Mouse (Mus musculus) heart, embryonic 13.5 days (tissue): ENCODE measurements around the gene Syne1. TPM values are rescaled to one million over a fixed set of nuclear protein-coding genes. Genes with fewer than 3 reads are reported as not detected.
"Not testable (repeated sequence)": the region's sequence is repeated elsewhere in the genome, so short reads cannot be mapped to it uniquely, and the experiment has no call there.

Experiments
- ATAC-seq: fragments of 200-750 bp; cut with Nextera tagmentation; 2 replicates; pipeline ENCODE4 v1.8.0; 2017; ENCODE audit warnings: moderate TSS enrichment; ENCODE audit not compliant: insufficient number of reproducible peaks, low FRiP score, low TSS enrichment; ENCODE audit errors: extremely low read depth
- H3K27ac ChIP-seq: fragments of 300-500 bp; sonication (generic); replicated peaks from 2 replicates; pipeline ENCODE4 v1.5.1; 2015; ENCODE audit warnings: moderate library complexity, mild to moderate bottlenecking, inconsistent platforms
- H3K27me3 ChIP-seq: fragments of 300-500 bp; sonication (generic); replicated peaks from 2 replicates; pipeline ENCODE4 v1.6.1; 2015; ENCODE audit warnings: mild to moderate bottlenecking, inconsistent platforms
- H3K36me3 ChIP-seq: fragments of 300-500 bp; sonication (generic); 2 replicates; pipeline ENCODE4 v1.6.1; 2015; ENCODE audit warnings: mild to moderate bottlenecking, inconsistent platforms
- H3K4me1 ChIP-seq: fragments of 300-500 bp; sonication (generic); 2 replicates; pipeline ENCODE4 v1.6.1; 2015; ENCODE audit warnings: inconsistent platforms
- H3K4me2 ChIP-seq: fragments of 300-500 bp; sonication (generic); 2 replicates; pipeline ENCODE4 v1.6.1; 2015; ENCODE audit warnings: inconsistent platforms, mild to moderate bottlenecking, moderate library complexity
- H3K4me3 ChIP-seq: fragments of 300-500 bp; sonication (generic); 2 replicates; pipeline ENCODE4 v1.5.1; 2015; ENCODE audit warnings: moderate library complexity, mild to moderate bottlenecking, inconsistent platforms
- H3K9ac ChIP-seq: fragments of 300-500 bp; sonication (generic); 2 replicates; pipeline ENCODE4 v1.6.1; 2015; ENCODE audit warnings: inconsistent platforms, mild to moderate bottlenecking, moderate library complexity
- H3K9me3 ChIP-seq: fragments of 300-500 bp; sonication (generic); 2 replicates; pipeline ENCODE4 v1.6.1; 2016; ENCODE audit warnings: inconsistent platforms
- WGBS: fragments of 180-500 bp; shearing (Covaris S2); methylation state at CpG from one replicate; pipeline ENCODE4 v1.1.7; 2015; ENCODE audit warnings: mixed read lengths; 5-methylcytosine and 5-hydroxymethylcytosine counted together
- polyA plus RNA-seq: library from polyadenylated mRNA; unstranded; fragments of >200 nt; fragmentation: Nextera tagmentation; extraction: Ambion mirVana; gene quantifications from 2 replicates; pipeline ENCODE4 v1.2.1, GENCODE M21; 2015

Gene Syne1
- polyA plus RNA-seq, 1 experiment from 2014 or later = 14.6 TPM

DNA sequence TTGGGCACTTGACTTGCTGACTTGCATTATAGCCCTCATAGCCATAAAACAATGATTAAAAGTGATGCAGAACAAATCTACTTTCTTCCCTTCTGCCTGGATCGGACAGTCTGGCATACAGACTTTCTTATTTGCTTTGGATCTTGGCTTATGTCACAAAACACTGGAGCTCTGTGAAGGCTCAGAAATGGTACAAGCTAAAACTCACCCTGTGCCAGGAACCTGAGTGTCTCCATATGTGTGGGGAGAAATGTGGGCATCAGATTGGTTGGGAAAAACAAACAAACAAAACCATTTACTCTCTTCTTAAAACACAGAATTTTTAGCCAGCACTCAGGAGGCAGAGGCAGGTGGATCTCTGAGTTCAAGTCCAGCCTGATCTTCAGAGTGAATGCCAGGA lies 30.6 kb downstream of the Syne1 start:
- no peaks in the 10 kb centered on the region for H3K27me3 ChIP-seq
- H3K9ac ChIP-seq = no peak overlapping the region
- no peak for ATAC-seq
- H3K4me1 ChIP-seq = no peaks in the 10 kb centered on the region
- no peak overlapping the region for H3K27ac ChIP-seq
- no peak overlapping the region for H3K4me2 ChIP-seq
- H3K36me3 ChIP-seq = no peaks in the 10 kb centered on the region
- no peak overlapping the region for H3K4me3 ChIP-seq
- 69% methylated on average over 1 of the region's 1 CpGs for WGBS
- H3K9me3 ChIP-seq = no peaks in the 10 kb centered on the region

DNA sequence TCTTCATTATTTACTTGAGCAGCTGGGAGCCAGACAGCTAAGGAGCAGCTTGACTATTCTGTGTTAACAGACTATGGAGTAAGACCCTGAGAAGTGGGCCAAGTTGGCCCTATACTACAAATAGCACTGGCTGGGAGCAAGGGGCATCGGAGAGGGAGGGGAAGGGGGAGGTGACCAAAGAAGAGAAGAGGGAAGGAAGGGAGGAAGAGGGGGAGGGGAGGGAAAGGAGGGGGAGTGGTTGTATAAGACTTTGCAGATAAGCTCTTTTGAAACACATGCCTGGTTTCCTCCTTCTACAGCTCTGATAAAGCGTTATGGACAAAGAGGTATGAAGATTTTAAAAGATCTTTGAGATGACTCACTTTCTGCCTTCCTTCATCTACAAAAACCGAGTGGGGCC lies 36.0 kb downstream of the Syne1 start:
- no peak for ATAC-seq
- H3K4me3 ChIP-seq = no peak overlapping the region
- 7% methylated on average over 3 of the region's 3 CpGs for WGBS
- H3K27me3 ChIP-seq = no peaks in the 10 kb centered on the region
- peaks cover 8% of the 10 kb centered on the region for H3K4me1 ChIP-seq
- H3K36me3 ChIP-seq = no peaks in the 10 kb centered on the region
- H3K9ac ChIP-seq = no peak overlapping the region
- no peaks in the 10 kb centered on the region for H3K9me3 ChIP-seq
- no peak overlapping the region for H3K27ac ChIP-seq
- H3K4me2 ChIP-seq = no peak overlapping the region

DNA sequence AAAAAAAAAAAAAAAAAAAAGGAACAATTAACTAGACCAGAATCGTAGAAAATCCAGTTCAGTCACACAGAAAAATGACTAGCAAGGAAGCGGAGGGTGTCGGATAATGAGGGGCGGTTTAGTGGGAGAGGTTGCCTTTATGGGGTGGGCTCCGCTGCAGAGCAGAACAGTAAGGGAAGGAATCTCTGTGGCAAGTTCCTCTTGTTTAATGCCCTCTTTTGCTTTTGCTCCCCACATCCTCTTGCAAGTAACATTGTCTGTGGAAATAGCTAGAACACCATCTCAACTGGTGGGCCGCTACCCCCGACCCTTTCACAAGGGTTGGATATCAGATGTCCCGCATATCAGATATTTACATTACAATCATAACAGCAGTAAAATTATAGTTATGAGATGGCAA lies 37.1 kb downstream of the Syne1 start:
- Histone ChIP-seq H3K27ac (no peak overlapping the region), H3K4me2 (no peak overlapping the region), H3K4me1 (peaks cover 8% of the 10 kb centered on the region), H3K9ac (no peak overlapping the region), H3K9me3 (no peaks in the 10 kb centered on the region), H3K36me3 (no peaks in the 10 kb centered on the region), H3K4me3 (no peak overlapping the region), H3K27me3 (no peaks in the 10 kb centered on the region)
- WGBS = 87% methylated on average over 8 of the region's 8 CpGs
- ATAC-seq = no peak

DNA sequence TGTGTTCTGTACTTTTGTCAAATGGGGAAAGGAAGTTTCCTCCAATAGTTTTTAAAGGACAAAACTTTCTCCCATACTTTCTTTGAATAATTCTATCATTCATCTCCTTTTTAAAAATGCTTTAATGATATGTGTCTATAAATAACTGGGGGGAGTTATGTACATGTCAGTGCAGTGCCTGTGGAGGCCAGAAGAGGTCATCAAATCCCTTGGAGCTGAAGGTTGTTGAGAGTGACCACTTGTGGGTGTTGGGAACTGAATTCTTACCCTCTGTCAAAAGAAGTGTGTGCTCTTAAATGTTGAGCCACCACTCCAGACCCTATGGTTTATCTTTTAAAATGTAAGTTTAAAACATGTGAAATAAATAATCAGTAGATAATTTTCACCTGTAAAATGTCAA lies 39.0 kb downstream of the Syne1 start:
- Histone ChIP-seq H3K27ac (no peak overlapping the region), H3K27me3 (no peaks in the 10 kb centered on the region), H3K4me2 (no peak overlapping the region), H3K9me3 (no peaks in the 10 kb centered on the region), H3K4me3 (no peak overlapping the region), H3K36me3 (no peaks in the 10 kb centered on the region), H3K4me1 (peaks cover 8% of the 10 kb centered on the region), H3K9ac (no peak overlapping the region)
- no peak for ATAC-seq

DNA sequence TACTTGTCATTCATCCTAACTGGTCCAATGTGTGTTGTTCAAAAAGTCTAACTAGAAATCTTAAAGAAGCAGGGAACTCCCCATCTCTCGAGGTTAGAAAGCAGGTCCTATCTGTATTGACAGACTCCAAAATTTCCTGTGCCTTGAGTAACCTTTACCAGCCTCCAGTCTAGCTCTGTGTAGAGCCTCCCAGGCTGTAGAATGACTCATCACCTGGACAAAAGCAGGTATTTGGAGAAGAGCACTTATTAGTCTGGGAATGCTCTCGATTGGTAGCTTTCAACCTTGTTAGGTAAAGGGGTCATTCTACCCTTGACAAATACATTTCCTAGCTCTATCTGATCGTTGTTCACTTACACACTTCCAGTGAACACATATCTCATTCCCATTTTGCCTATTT lies 39.9 kb downstream of the Syne1 start:
- H3K9ac ChIP-seq = no peak overlapping the region
- 51% methylated on average over 3 of the region's 3 CpGs for whole genome bisulfite sequencing
- H3K4me2 ChIP-seq = no peak overlapping the region
- peaks cover 8% of the 10 kb centered on the region for H3K4me1 ChIP-seq
- no peaks in the 10 kb centered on the region for H3K9me3 ChIP-seq
- H3K4me3 ChIP-seq = no peak overlapping the region
- H3K36me3 ChIP-seq = no peaks in the 10 kb centered on the region
- no peaks in the 10 kb centered on the region for H3K27me3 ChIP-seq
- no peak overlapping the region for H3K27ac ChIP-seq
- no peak for ATAC-seq

DNA sequence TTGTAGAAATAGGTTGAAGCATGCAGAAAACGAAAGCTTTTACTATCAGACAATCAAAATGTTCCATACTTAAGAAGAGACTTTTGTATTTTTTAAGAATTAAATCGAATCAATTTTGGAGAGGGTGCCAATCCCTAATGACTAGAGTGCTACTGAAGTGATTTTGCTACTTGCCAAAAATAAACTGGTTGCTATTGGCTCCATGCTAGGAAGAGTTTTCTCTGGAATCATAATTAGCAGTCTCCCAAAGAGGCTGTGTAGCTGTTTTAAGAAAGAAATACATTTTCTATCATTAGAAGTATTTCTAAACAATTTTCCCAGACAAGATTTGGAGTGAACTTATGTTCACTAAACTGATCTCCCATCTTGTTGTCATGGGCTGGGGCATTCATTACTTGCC lies 43.8 kb downstream of the Syne1 start:
- H3K4me2 ChIP-seq = no peak overlapping the region
- no peaks in the 10 kb centered on the region for H3K36me3 ChIP-seq
- H3K4me3 ChIP-seq = no peak overlapping the region
- no peaks in the 10 kb centered on the region for H3K4me1 ChIP-seq
- no peak for ATAC-seq
- no peaks in the 10 kb centered on the region for H3K9me3 ChIP-seq
- no peak overlapping the region for H3K27ac ChIP-seq
- H3K9ac ChIP-seq = no peak overlapping the region
- H3K27me3 ChIP-seq = no peaks in the 10 kb centered on the region
- WGBS = 56% methylated on average over 2 of the region's 2 CpGs

DNA sequence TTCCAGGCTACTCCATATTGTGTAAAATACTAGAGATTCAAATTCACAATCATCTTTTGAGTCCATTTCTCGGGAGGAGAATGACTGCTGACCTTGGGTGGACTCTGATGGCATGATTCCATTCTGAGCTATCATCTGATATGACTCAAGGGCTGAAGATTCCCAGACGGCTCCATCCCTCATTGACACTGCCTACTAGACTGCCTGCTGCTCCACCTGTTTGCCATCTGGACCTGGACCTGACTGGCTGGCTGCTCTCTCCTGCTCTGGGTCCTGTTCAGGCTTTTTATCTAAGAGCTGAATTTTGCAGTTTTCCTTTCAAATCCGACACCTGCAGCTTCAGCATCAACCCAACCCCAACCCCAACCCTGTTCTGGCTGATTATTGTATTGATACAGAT lies 46.5 kb downstream of the Syne1 start:
- Histone ChIP-seq H3K4me3 (no peak overlapping the region), H3K4me2 (no peak overlapping the region), H3K27ac (no peak overlapping the region), H3K36me3 (no peaks in the 10 kb centered on the region), H3K27me3 (no peaks in the 10 kb centered on the region), H3K9ac (no peak overlapping the region), H3K9me3 (no peaks in the 10 kb centered on the region), H3K4me1 (no peaks in the 10 kb centered on the region)
- WGBS = 41% methylated on average over 3 of the region's 3 CpGs
- ATAC-seq = no peak

DNA sequence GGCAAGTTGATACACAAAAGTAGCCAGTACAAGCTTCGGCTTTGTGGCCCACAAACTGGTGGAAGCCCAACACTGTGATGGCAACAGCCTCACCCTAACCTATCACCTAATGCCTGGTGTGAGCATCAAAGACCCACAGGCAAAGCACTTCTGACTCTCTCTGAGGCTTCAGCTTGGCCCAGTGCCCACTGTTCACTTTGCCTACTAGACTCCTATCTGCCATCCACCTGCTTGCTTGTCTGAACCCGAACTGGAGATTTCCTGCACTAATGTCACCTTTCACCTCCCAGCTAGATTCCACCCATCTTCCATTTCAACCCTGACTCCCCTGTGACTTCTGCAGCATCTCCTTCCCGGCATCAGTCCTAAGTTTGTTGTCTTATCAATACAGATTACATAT lies 47.4 kb downstream of the Syne1 start:
- H3K9ac ChIP-seq = no peak overlapping the region
- H3K9me3 ChIP-seq = no peaks in the 10 kb centered on the region
- no peak overlapping the region for H3K4me2 ChIP-seq
- H3K4me3 ChIP-seq = no peak overlapping the region
- WGBS = 51% methylated on average over 3 of the region's 3 CpGs
- no peak overlapping the region for H3K27ac ChIP-seq
- no peaks in the 10 kb centered on the region for H3K27me3 ChIP-seq
- ATAC-seq = no peak
- H3K36me3 ChIP-seq = no peaks in the 10 kb centered on the region
- H3K4me1 ChIP-seq = no peaks in the 10 kb centered on the region

DNA sequence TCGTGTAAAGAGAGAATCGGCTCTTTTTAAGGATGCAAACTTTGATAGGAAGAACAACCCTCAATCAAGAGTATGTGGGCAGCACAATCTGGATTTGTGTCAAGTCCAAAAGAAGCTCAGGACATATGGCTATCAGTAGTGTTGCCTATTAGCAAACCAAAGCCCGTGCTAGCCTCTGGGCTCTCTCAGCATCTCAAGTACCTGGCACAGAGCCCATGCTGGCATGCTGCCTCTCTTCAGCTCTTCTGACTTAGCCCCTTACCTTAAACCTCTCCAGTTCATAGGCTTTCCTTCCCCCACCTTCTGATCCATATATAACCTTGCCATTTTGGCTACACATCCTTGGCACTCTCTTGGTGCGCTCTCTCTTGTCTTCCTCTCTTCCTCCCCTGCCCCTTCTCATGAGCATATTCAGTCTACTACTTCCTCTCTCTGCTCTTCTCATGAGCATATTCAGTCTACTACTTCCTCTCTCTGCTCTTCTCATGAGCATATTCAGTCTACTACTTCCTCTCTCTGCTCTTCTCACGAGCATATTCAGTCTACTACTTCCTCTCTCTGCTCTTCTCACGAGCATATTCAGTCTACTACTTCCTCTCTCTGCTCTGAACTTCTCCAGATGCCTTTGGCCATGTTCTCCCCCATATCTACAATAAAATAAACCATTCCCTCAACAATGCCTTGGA lies 51.5 kb downstream of the Syne1 start:
- H3K27me3 ChIP-seq, H3K36me3 ChIP-seq, H3K9ac ChIP-seq, ATAC-seq, H3K27ac ChIP-seq, H3K9me3 ChIP-seq, H3K4me3 ChIP-seq, H3K4me2 ChIP-seq, H3K4me1 ChIP-seq: not testable (repeated sequence)
- WGBS = 63% methylated on average over 6 of the region's 6 CpGs

DNA sequence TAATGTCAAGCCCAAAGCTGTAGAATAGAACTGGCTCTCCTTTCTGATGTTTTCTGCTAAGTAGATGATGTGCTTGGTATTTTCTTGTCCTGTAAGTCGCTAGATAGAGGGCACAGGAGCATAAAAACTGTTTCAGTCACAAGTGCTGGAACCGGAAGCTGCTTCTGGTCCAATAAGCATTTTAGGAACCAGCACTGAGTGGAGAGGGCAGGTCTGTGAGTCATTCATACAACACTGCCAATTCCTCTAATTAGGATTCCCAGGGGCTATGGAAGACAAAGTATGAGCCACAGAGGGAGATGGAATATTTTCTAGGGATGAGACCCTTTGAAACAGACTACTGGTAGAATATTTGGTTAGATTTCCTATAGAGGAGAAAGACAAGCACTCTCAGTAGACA lies 53.4 kb downstream of the Syne1 start:
- Histone ChIP-seq H3K27me3 (no peaks in the 10 kb centered on the region), H3K4me3 (no peak overlapping the region), H3K4me1 (no peaks in the 10 kb centered on the region), H3K9ac (no peak overlapping the region), H3K4me2 (no peak overlapping the region), H3K27ac (no peak overlapping the region), H3K36me3 (no peaks in the 10 kb centered on the region), H3K9me3 (no peaks in the 10 kb centered on the region)
- ATAC-seq = no peak
- 68% methylated on average over 2 of the region's 2 CpGs for WGBS

DNA sequence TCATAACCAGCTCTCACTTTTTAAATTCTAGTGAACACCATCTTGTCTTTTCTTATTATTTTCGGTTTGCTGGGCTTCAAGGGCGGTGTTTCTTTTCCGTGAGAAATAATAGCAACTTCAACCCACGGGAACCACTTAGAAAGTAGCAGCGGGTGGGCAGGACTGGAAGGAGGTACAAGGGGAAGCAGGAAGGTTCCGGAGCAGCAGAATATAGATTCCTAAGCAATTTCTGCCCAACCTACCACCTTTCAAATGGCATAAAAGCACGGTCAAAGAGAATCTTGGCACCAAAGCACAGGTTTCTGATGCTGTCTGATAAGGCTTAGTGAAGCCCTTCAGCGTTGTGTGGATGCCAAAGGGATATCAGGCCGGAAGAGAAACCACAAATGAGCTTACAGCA lies 60.2 kb downstream of the Syne1 start:
- ATAC-seq = no peak
- no peaks in the 10 kb centered on the region for H3K36me3 ChIP-seq
- WGBS = 78% methylated on average over 9 of the region's 9 CpGs

DNA sequence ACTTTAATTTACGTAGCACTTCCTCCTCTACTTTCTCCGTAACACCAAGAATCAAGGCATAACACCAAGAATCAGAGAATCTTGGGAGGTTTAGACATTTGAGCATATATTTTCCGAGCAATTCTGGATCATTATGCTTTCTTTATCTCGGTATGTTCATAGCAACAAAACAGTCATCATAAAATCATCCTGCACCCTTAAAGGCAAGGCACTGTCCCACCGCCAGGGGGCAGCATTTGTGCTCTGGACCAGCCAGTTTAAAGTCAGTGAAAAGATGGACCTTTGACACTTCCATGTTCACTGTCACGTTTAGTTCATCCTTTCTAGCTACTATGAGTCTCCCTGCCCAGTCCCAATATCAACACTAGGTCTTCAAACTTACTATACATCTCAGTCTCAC lies 61.3 kb downstream of the Syne1 start:
- Histone ChIP-seq H3K36me3 (no peaks in the 10 kb centered on the region), H3K4me3 (no peak overlapping the region), H3K9ac (no peak overlapping the region), H3K27ac (no peak overlapping the region), H3K4me2 (no peak overlapping the region), H3K9me3 (no peaks in the 10 kb centered on the region), H3K27me3 (no peaks in the 10 kb centered on the region), H3K4me1 (no peaks in the 10 kb centered on the region)
- ATAC-seq = no peak
- WGBS = 58% methylated on average over 6 of the region's 6 CpGs

More for the DNA sequence above, 60.2 kb downstream of the Syne1 start:
- no peak overlapping the region for H3K27ac ChIP-seq
- no peak overlapping the region for H3K4me2 ChIP-seq
- no peaks in the 10 kb centered on the region for H3K9me3 ChIP-seq
- no peaks in the 10 kb centered on the region for H3K27me3 ChIP-seq
- H3K9ac ChIP-seq = no peak overlapping the region
- H3K4me3 ChIP-seq = no peak overlapping the region
- H3K4me1 ChIP-seq = no peaks in the 10 kb centered on the region
